Mouse (Mus musculus) CH12.LX (cell line): Measurements from ENCODE around the gene Me3.

Source experiments
- CTCF ChIP-seq, 2 experiments: IDR thresholded peaks in 1 of 2; conservative IDR thresholded peaks in 1 of 2; 2 replicates each; pipeline ENCODE4 v1.5.1; 2011 to 2012; ENCODE audit warnings: low read depth in 2 of 2, low read length in 2 of 2, improper control_type of control experiment in 1 of 2, inconsistent platforms in 1 of 2, mild to moderate bottlenecking in 1 of 2, moderate library complexity in 1 of 2
- E2F4 ChIP-seq: IDR thresholded peaks from 2 replicates; pipeline ENCODE4 v1.6.1; 2011; ENCODE audit warnings: low read depth, low read length, improper control_type of control experiment; ENCODE audit not compliant: insufficient replicate concordance
- EP300 ChIP-seq: IDR thresholded peaks from 2 replicates; pipeline ENCODE4 v1.6.1; 2011; ENCODE audit warnings: low read length, improper control_type of control experiment
- HCFC1 ChIP-seq: IDR thresholded peaks from 2 replicates; pipeline ENCODE4 v1.6.1; 2012; ENCODE audit warnings: low read depth, mild to moderate bottlenecking, inconsistent platforms, low read length, improper control_type of control experiment
- IRF4 ChIP-seq: IDR thresholded peaks from 2 replicates; pipeline ENCODE4 v1.6.1; 2014; ENCODE audit warnings: low read depth, mild to moderate bottlenecking, inconsistent platforms, low read length, improper control_type of control experiment
- MXI1 ChIP-seq: IDR thresholded peaks from 2 replicates; pipeline ENCODE4 v1.6.1; 2011; ENCODE audit warnings: mild to moderate bottlenecking, low read depth, low read length, improper control_type of control experiment
- POLR2A ChIP-seq: IDR thresholded peaks from 2 replicates; pipeline ENCODE4 v1.6.1; 2011; ENCODE audit warnings: low read depth, mild to moderate bottlenecking, improper control_type of control experiment, low read length
- RAD21 ChIP-seq: IDR thresholded peaks from 2 replicates; pipeline ENCODE4 v1.6.1; 2011; ENCODE audit warnings: low read depth, mild to moderate bottlenecking, low read length, improper control_type of control experiment, moderate library complexity
- UBTF ChIP-seq: IDR thresholded peaks from 2 replicates; pipeline ENCODE4 v1.6.1; 2012; ENCODE audit warnings: low read depth, mild to moderate bottlenecking, inconsistent platforms, low read length, improper control_type of control experiment, moderate library complexity
- USF1 ChIP-seq: IDR thresholded peaks from 2 replicates; pipeline ENCODE4 v1.6.1; 2014; ENCODE audit warnings: low read depth, mild to moderate bottlenecking, inconsistent platforms, low read length, improper control_type of control experiment

- TF ChIP-seq MXI1 (no peak), HCFC1 (no peak), USF1 (no peak), CTCF (conservative IDR thresholded peaks at IDR 0.05 in 1 of 2, IDR thresholded peaks at IDR 0.05 in 1 of 2; ENCODE audit: low read depth in 2 of 2, low read length in 2 of 2) (no peak), POLR2A (no peak), EP300 (no peak), UBTF (no peak), IRF4 (no peak), E2F4 (no peak), RAD21 (no peak)
Measured at GRCm38 (mm10) chr7:89809400-89809799, 177.2 kb downstream of the Me3 start.
